Mouse (Mus musculus): ENCODE results near the gene Rrp9. TPM values are rescaled to one million over a fixed set of nuclear protein-coding genes. Genes with fewer than 3 reads are reported as not detected.

Rrp9 gene
- polyA plus RNA-seq, 1 experiment, result 18.3 TPM

DNA sequence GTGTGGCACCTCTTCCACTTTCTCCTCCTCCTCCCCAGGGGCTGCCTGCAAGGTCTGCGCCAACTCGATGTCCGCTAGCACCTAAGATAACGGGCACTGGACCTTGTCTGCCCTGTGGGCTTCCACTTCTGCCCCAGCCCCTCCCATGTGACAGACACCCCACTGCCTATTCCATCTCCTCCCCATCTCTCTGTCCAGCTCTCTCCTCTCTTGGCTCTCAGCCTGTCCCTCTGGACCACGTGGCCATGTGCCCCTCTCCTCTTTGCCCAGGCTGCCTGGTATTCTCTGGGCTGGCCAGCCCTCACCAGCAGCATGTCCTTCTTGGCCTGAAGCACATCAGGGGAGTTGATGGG is 2.0 kb upstream of the Rrp9 start:
- H3K27me3 ChIP-seq (ENCODE audit: control insufficient read depth, insufficient read depth, low read length), result no peaks in the 10 kb centered on the region
- H3K4me3 ChIP-seq (ENCODE audit: low read depth, low read length), result no peak overlapping the region
- TF ChIP-seq CTCF (IDR thresholded peaks at IDR 0.05; ENCODE audit: extremely low read depth, insufficient read length, insufficient replicate concordance, low read depth, low read length), result no peak
- TF ChIP-seq POLR2A (IDR thresholded peaks at IDR 0.05; ENCODE audit: low read depth, low read length), result no peak
- 53% methylated on average over 5 of the region's 5 CpGs for WGBS
- H3K36me3 ChIP-seq (ENCODE audit: control insufficient read depth, insufficient read depth, low read length), result no peaks in the 10 kb centered on the region
- peaks cover 27% of the 10 kb centered on the region for H3K4me1 ChIP-seq (ENCODE audit: control insufficient read depth, insufficient read depth, insufficient read length, low read length)
- no peak overlapping the region for H3K27ac ChIP-seq (ENCODE audit: insufficient read depth, low read depth, low read length)

DNA sequence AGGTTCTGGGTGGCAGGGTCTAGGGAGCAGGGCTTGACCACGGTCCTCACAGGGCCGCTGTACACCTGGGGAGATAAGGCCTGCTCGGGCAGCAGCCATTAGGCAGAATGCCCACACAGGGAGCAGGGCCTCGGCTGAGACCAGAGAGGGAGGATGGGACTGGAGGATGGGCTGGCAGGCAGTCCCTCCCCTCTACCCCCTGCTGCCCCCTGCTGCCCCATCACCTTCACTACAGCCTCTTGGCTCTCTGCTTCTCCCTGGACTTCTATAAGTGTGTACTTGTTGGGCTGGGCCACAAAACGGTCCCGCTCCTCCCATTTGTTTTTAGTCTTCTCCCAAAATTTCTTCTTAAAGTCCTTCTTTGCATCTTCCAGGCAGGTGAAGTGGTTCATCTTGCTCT is 1.3 kb upstream of the Rrp9 start:
- Histone ChIP-seq H3K27me3 (ENCODE audit: control insufficient read depth, insufficient read depth, low read length) (no peaks in the 10 kb centered on the region), H3K4me3 (ENCODE audit: low read depth, low read length) (no peak overlapping the region), H3K27ac (ENCODE audit: insufficient read depth, low read depth, low read length) (no peak overlapping the region), H3K36me3 (ENCODE audit: control insufficient read depth, insufficient read depth, low read length) (no peaks in the 10 kb centered on the region; the same call in 1 of the 2 replicates), H3K4me1 (ENCODE audit: control insufficient read depth, insufficient read depth, insufficient read length, low read length) (peaks cover 27% of the 10 kb centered on the region)
- 15% methylated on average over 6 of the region's 6 CpGs for WGBS
- no peak for TF ChIP-seq POLR2A (IDR thresholded peaks at IDR 0.05; ENCODE audit: low read depth, low read length)
- peak; percentile 76 for TF ChIP-seq CTCF (IDR thresholded peaks at IDR 0.05; ENCODE audit: extremely low read depth, insufficient read length, insufficient replicate concordance, low read depth, low read length)

DNA sequence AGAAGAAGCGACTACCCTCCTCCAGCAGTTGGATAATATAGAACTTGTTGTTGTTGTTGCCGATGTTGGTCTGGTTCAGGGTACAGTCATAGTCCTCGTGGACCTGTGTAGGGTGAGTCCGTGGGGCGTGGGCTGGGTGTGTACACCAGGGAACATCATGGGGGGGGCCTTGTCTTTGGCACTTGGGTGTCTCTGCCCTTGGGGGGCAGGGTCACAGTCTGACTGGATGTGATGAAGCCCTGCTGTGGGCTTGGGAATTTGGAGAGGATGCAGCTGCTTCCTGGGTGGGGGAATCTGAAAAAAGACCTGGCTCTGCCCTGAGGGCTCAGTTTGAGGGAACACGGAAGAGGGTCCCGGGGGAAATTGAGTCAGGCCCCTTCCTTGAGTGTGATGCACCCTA is 717 bp upstream of the Rrp9 start:
- 57% methylated on average over 7 of the region's 7 CpGs for WGBS
- Histone ChIP-seq H3K27me3 (ENCODE audit: control insufficient read depth, insufficient read depth, low read length) (no peaks in the 10 kb centered on the region), H3K4me1 (ENCODE audit: control insufficient read depth, insufficient read depth, insufficient read length, low read length) (peaks cover 27% of the 10 kb centered on the region), H3K36me3 (ENCODE audit: control insufficient read depth, insufficient read depth, low read length) (no peaks in the 10 kb centered on the region; the same call in 1 of the 2 replicates), H3K27ac (ENCODE audit: insufficient read depth, low read depth, low read length) (no peak overlapping the region), H3K4me3 (ENCODE audit: low read depth, low read length) (peak overlapping the region; percentile 56)
- TF ChIP-seq CTCF (IDR thresholded peaks at IDR 0.05; ENCODE audit: extremely low read depth, insufficient read length, insufficient replicate concordance, low read depth, low read length) (no peak), POLR2A (IDR thresholded peaks at IDR 0.05; ENCODE audit: low read depth, low read length) (no peak)

DNA sequence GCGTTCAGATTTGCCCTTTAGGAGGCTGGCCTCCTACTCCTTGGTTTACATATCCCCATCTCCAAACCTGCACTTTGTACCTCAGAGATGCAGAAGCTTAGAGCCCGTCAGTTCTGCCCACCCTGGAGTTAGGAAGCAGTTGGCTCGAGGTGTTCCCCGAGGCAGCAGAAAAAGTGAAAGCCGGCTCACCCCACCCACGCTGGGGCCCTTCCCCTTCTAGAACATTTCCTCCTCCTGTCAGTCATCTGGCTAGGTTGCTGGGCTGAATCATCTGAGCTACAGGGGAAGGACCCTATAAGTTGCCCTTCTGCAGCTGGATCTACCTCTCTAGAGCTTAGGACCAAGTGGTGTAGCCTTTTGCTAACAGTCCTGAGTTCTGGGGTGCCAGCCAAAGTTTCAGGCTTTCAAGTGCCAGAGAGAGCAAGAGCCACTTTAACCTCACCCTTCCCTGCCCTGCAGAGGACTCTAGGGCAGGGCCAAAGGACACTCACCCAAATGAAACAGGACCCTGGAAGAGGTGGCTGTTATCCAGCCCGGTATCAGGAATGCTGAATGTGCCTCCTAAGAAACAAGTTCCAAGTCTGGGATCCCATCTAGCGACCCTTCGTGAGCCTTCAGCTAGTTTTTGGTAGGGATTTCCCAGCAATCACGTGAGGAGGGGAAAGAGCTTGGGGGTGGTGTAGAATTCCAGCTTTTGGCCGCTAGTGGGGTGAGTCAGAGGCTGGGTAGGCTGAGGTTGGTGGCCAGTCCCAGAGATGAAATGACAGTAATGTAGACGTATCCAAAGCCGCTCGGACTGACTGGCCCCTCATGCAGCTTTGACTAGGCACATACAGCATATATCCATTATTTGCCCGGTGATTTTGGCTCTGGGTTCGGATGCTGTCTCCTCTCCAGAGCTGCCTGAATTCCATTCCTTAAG is 500 bp downstream of the Rrp9 start:
- TF ChIP-seq POLR2A (IDR thresholded peaks at IDR 0.05; ENCODE audit: low read depth, low read length), result no peak
- TF ChIP-seq CTCF (IDR thresholded peaks at IDR 0.05; ENCODE audit: extremely low read depth, insufficient read length, insufficient replicate concordance, low read depth, low read length), result no peak
- Histone ChIP-seq H3K27me3 (ENCODE audit: control insufficient read depth, insufficient read depth, low read length) (no peaks in the 10 kb centered on the region), H3K4me3 (ENCODE audit: low read depth, low read length) (peak overlapping the region; percentile 56), H3K4me1 (ENCODE audit: control insufficient read depth, insufficient read depth, insufficient read length, low read length) (peaks cover 27% of the 10 kb centered on the region), H3K27ac (ENCODE audit: insufficient read depth, low read depth, low read length) (peak overlapping the region; percentile 73), H3K36me3 (ENCODE audit: control insufficient read depth, insufficient read depth, low read length) (peaks cover 3% of the 10 kb centered on the region; the same call in 1 of the 2 replicates)
- WGBS, result 4% methylated on average over 16 of the region's 16 CpGs

DNA sequence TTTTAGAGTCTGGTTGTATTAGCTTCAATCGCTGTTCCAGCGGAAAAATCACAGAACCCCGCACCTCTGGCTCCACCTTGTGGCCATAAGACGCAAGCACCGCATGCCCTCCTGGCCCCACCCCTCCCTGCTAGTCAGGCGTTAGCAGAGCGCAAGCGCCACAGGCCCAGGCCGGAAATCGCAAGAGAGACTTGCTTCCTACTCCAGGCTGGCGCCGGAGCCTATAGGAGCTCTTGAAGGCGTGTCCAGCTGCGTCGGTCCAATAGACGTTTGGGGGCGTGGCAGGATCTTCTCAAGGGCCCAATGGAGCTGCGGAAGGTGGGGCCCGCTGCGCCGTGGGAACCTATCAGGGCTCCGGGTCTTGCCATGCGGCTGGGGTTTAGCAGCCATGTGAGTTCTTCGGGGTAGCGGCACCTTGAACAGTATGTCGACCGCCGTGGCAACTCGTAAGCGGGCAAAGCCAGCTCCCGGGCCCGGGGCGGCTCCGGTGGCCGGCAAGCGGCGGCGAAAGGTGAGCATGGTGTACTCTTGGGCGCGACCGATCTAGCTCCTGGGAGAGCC is 1.2 kb downstream of the Rrp9 start, which contains the start of gene Parp3:
Parp3 (minus strand) TSS at position 26 of the 561 bp plus-strand sequence.
- peaks cover 24% of the 10 kb centered on the region for H3K4me1 ChIP-seq (ENCODE audit: control insufficient read depth, insufficient read depth, insufficient read length, low read length)
- peaks cover 7% of the 10 kb centered on the region for H3K36me3 ChIP-seq (ENCODE audit: control insufficient read depth, insufficient read depth, low read length)
- peak within 1 kb of the TSS; percentile 73 for H3K27ac ChIP-seq (ENCODE audit: insufficient read depth, low read depth, low read length)
- TF ChIP-seq POLR2A (IDR thresholded peaks at IDR 0.05; ENCODE audit: low read depth, low read length), result no peak
- peak; percentile 97 for TF ChIP-seq CTCF (IDR thresholded peaks at IDR 0.05; ENCODE audit: extremely low read depth, insufficient read length, insufficient replicate concordance, low read depth, low read length)
- no peaks in the 10 kb centered on the region for H3K27me3 ChIP-seq (ENCODE audit: control insufficient read depth, insufficient read depth, low read length)
- WGBS, result under 1% methylated on average over 41 of the region's 41 CpGs
- H3K4me3 ChIP-seq (ENCODE audit: low read depth, low read length), result peak within 1 kb of the TSS; percentile 72

DNA sequence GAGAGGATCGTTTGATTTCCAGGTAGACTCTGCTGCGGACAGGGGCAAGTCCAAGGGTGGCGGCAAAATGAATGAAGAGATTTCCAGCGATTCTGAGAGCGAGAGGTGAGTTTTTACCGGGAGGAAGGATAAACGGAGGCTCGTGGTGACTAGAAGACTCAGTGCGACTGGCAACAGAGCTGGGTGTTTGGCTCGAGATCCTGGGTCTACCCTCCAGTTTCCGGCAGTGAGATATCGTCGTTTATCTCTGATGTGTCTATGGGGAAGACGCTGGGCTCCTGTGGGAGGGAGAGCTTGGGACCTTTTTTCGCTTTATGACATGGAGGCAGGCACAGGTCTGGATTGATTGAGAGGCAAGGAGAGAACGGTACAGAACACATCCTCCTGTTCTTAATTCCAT is 1.9 kb downstream of the Rrp9 start:
- under 1% methylated on average over 16 of the region's 16 CpGs for WGBS
- TF ChIP-seq CTCF (IDR thresholded peaks at IDR 0.05; ENCODE audit: extremely low read depth, insufficient read length, insufficient replicate concordance, low read depth, low read length) (no peak), POLR2A (IDR thresholded peaks at IDR 0.05; ENCODE audit: low read depth, low read length) (no peak)

DNA sequence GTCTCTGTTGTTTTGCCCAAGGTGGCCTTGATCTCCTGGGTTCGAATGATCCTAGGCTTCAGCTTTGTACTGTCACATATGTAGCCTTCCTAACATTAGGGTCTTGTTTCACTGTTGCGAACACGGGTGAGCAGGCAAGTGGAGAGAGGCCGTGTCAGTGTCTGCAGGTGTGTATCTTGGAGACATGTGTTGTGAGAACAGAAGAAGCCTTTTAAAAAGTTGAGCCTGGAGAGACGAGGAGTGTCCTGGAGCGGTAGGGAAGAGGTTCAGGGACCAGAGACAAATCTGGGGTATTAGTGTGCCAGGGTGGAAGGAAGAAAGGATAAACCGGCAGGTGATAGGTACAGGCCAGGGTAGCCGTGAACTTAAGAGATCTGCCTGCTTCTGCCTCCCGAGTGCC is 2.3 kb downstream of the Rrp9 start:
- Histone ChIP-seq H3K36me3 (ENCODE audit: control insufficient read depth, insufficient read depth, low read length) (peaks cover 12% of the 10 kb centered on the region), H3K4me3 (ENCODE audit: low read depth, low read length) (peak overlapping the region; percentile 72; the same call in 1 of the 2 replicates), H3K27ac (ENCODE audit: insufficient read depth, low read depth, low read length) (no peak overlapping the region), H3K4me1 (ENCODE audit: control insufficient read depth, insufficient read depth, insufficient read length, low read length) (peaks cover 24% of the 10 kb centered on the region), H3K27me3 (ENCODE audit: control insufficient read depth, insufficient read depth, low read length) (no peaks in the 10 kb centered on the region)
- TF ChIP-seq CTCF (IDR thresholded peaks at IDR 0.05; ENCODE audit: extremely low read depth, insufficient read length, insufficient replicate concordance, low read depth, low read length), result no peak
- no peak for TF ChIP-seq POLR2A (IDR thresholded peaks at IDR 0.05; ENCODE audit: low read depth, low read length)
- 62% methylated on average over 9 of the region's 9 CpGs for WGBS

More for the DNA sequence above, 1.9 kb downstream of the Rrp9 start:
- Histone ChIP-seq H3K36me3 (ENCODE audit: control insufficient read depth, insufficient read depth, low read length) (peaks cover 8% of the 10 kb centered on the region), H3K4me1 (ENCODE audit: control insufficient read depth, insufficient read depth, insufficient read length, low read length) (peaks cover 24% of the 10 kb centered on the region), H3K27ac (ENCODE audit: insufficient read depth, low read depth, low read length) (no peak overlapping the region), H3K4me3 (ENCODE audit: low read depth, low read length) (peak overlapping the region; percentile 72), H3K27me3 (ENCODE audit: control insufficient read depth, insufficient read depth, low read length) (no peaks in the 10 kb centered on the region)

Measured in small intestine, adult 2 months (tissue).